Comparison of ENCODE assay signal across 26 mouse cellular contexts in the genomic region with DNA sequence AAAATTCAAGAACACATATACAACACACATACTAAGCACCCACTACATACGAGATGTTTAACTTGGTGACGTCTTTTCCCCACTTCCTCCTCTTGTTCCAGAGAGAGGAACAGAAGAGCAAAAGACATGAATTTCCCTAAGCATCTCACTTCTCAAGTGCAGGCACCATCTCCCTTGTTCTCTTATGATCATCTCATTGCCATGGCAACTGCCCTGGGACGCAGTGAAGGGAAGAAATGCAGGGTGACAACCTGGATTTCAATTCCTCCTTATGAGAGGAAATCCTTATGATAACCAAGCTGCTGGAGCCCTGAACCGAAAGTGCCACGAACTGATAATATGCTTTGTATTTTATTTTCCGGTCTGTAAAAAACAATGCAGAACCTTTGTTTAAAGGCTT. TPM values are rescaled to one million over a fixed set of nuclear protein-coding genes. Genes with fewer than 3 reads are reported as not detected.
DNase-seq lines count a peak whose midpoint lies in the region; ATAC-seq and TF ChIP-seq lines count a peak whose summit lies in the region.
"Had no signal": no experiment of that assay in that cellular context is flagged by ENCODE, and none has a peak within 500 bp of the region (broad histone marks: within the 10 kb centered on the region; RNA-seq: fewer than 3 reads in every experiment).

No protein-coding gene starts in this region.

- peak; percentile 63 for DNase-seq in midbrain, embryonic 14.5 days
- DNase-seq in midbrain, embryonic 10.5 days (ENCODE audit: low spot score): no peak
- DNase-seq in midbrain, embryonic 11.5 days (ENCODE audit: low spot score, missing footprints): no peak
- no peak for DNase-seq in CH12.LX (ENCODE audit: extremely low read depth)
- peak; percentile 53 for DNase-seq in brain, embryonic 14.5 days (ENCODE audit: low read depth)
- DNase-seq in urinary bladder, postnatal 25 days (ENCODE audit: low spot score): no peak
- no peak for DNase-seq in natural killer cell, adult 2 months (ENCODE audit: low spot score in 2 of 2)
- DNase-seq: adrenal gland, adult 8-10 months; adrenal gland, postnatal 14 days; adrenal gland, postnatal 36 days; B cell, adult 2 months; cerebellum, adult 11-12 months; cerebellum, adult 2 months; cerebellum, adult 9-10 months; cerebellum, postnatal 10 days; cerebellum, postnatal 25 days; forebrain, postnatal 0 days had no signal

- H3K4me2 ChIP-seq in midbrain, embryonic 14.5 days (ENCODE audit: low read length): no peak overlapping the region
- peak overlapping the region; percentile 14; the same call in 1 of the 2 replicates for H3K4me2 ChIP-seq in midbrain, embryonic 16.5 days (ENCODE audit: low read length)
- no peak overlapping the region for H3K4me2 ChIP-seq in midbrain, embryonic 11.5 days
- H3K4me2 ChIP-seq in CH12.LX (ENCODE audit: insufficient read depth, low read depth, poor library complexity, severe bottlenecking): peak overlapping the region; percentile 51
- H3K4me2 ChIP-seq: embryonic facial prominence, embryonic 12.5 days; forebrain, embryonic 13.5 days; forebrain, embryonic 15.5 days had no signal

- no peaks in the 10 kb centered on the region for H3K36me3 ChIP-seq in midbrain, embryonic 14.5 days (ENCODE audit: control insufficient read depth, insufficient read depth, low read length)
- H3K36me3 ChIP-seq in midbrain, embryonic 10.5 days: no peaks in the 10 kb centered on the region
- H3K36me3 ChIP-seq in midbrain, embryonic 16.5 days (ENCODE audit: control insufficient read depth, insufficient read depth, low read length): no peaks in the 10 kb centered on the region
- no peaks in the 10 kb centered on the region for H3K36me3 ChIP-seq in midbrain, embryonic 11.5 days (ENCODE audit: control insufficient read depth, insufficient read depth, low read length)
- H3K36me3 ChIP-seq in CH12.LX (replicated peaks in 1 of 2; ENCODE audit: control insufficient read depth in 1 of 2, insufficient read depth in 1 of 2, low read length in 1 of 2): no peaks in the 10 kb centered on the region
- H3K36me3 ChIP-seq: embryonic facial prominence, embryonic 10.5 days; embryonic facial prominence, embryonic 12.5 days; forebrain, embryonic 15.5 days had no signal

- ATAC-seq in midbrain, embryonic 14.5 days (ENCODE audit: low FRiP score, low TSS enrichment): no peak
- 0 out of 2 replicates have a peak, but pooled peaks have one; percentile 48 for ATAC-seq in midbrain, embryonic 16.5 days
- ATAC-seq in midbrain, embryonic 11.5 days (ENCODE audit: low FRiP score): no peak
- ATAC-seq: CD4-positive, CD25-positive, alpha-beta regulatory T cell, adult 4 months; forebrain, embryonic 13.5 days; forebrain, embryonic 15.5 days; forebrain, postnatal 0 days had no signal

- no peaks in the 10 kb centered on the region for H3K4me1 ChIP-seq in midbrain, embryonic 14.5 days (ENCODE audit: control insufficient read depth, insufficient read depth, low read length)
- no peaks in the 10 kb centered on the region; the same call in 1 of the 2 replicates for H3K4me1 ChIP-seq in midbrain, embryonic 10.5 days
- H3K4me1 ChIP-seq in midbrain, embryonic 16.5 days (ENCODE audit: control insufficient read depth, insufficient read depth, low read length): no peaks in the 10 kb centered on the region
- no peaks in the 10 kb centered on the region for H3K4me1 ChIP-seq in midbrain, embryonic 11.5 days (ENCODE audit: control insufficient read depth, insufficient read depth, low read length)
- H3K4me1 ChIP-seq in CH12.LX (ENCODE audit: control insufficient read depth in 1 of 2, insufficient read depth in 2 of 2): no peaks in the 10 kb centered on the region
- H3K4me1 ChIP-seq: embryonic facial prominence, embryonic 10.5 days; embryonic facial prominence, embryonic 12.5 days; forebrain, embryonic 13.5 days; forebrain, embryonic 15.5 days had no signal

- dilution Hi-C loops in CH12.LX (cut with MboI; ENCODE audit: extremely low pct_ligation_motif_present, extremely low pct_unique_long_range_greater_than_20kb, low sequenced_read_pairs): no loop called here

- no peaks in the 10 kb centered on the region for H3K9me3 ChIP-seq in midbrain, embryonic 14.5 days (ENCODE audit: control insufficient read depth, low read length)
- no peaks in the 10 kb centered on the region for H3K9me3 ChIP-seq in midbrain, embryonic 10.5 days (replicated peaks)
- H3K9me3 ChIP-seq in midbrain, embryonic 16.5 days (replicated peaks; ENCODE audit: control insufficient read depth, low read length, poor library complexity, severe bottlenecking): no peaks in the 10 kb centered on the region
- H3K9me3 ChIP-seq in midbrain, embryonic 11.5 days (ENCODE audit: control insufficient read depth, low read length): no peaks in the 10 kb centered on the region
- H3K9me3 ChIP-seq in CH12.LX (replicated peaks; ENCODE audit: low read length): peaks cover 2% of the 10 kb centered on the region
- H3K9me3 ChIP-seq: embryonic facial prominence, embryonic 10.5 days; embryonic facial prominence, embryonic 12.5 days; forebrain, embryonic 13.5 days; forebrain, embryonic 15.5 days had no signal

- in situ Hi-C loops in CH12.LX (cut with MboI; ENCODE audit: low pct_ligation_motif_present, low pct_unique_long_range_greater_than_20kb, low sequenced_read_pairs): no loop called here

- no peak for TF ChIP-seq EP300 in CH12.LX (IDR thresholded peaks at IDR 0.05; ENCODE audit: low read length)

- TF ChIP-seq RAD21 in CH12.LX (IDR thresholded peaks at IDR 0.05; ENCODE audit: low read depth, low read length): no peak

- H3K4me3 ChIP-seq in midbrain, embryonic 14.5 days (replicated peaks; ENCODE audit: low read depth, low read length): no peak overlapping the region
- H3K4me3 ChIP-seq in midbrain, embryonic 10.5 days: no peak overlapping the region
- H3K4me3 ChIP-seq in midbrain, embryonic 16.5 days (ENCODE audit: low read depth, low read length): no peak overlapping the region
- no peak overlapping the region for H3K4me3 ChIP-seq in midbrain, embryonic 11.5 days (ENCODE audit: low read depth, low read length)
- H3K4me3 ChIP-seq in CH12.LX (replicated peaks in 1 of 3; ENCODE audit: low read depth in 2 of 3, low read length in 2 of 3, poor library complexity in 1 of 3): no peak overlapping the region
- H3K4me3 ChIP-seq: embryonic facial prominence, embryonic 10.5 days; embryonic facial prominence, embryonic 12.5 days; forebrain, embryonic 13.5 days; forebrain, embryonic 15.5 days had no signal

- H3K27me3 ChIP-seq in midbrain, embryonic 14.5 days (ENCODE audit: control insufficient read depth, insufficient read depth, low read length): no peaks in the 10 kb centered on the region
- no peaks in the 10 kb centered on the region for H3K27me3 ChIP-seq in midbrain, embryonic 10.5 days (ENCODE audit: low read depth, poor library complexity, severe bottlenecking)
- no peaks in the 10 kb centered on the region for H3K27me3 ChIP-seq in midbrain, embryonic 16.5 days (ENCODE audit: control insufficient read depth, insufficient read depth, low read depth, low read length)
- H3K27me3 ChIP-seq in midbrain, embryonic 11.5 days (ENCODE audit: control insufficient read depth, insufficient read depth, low read length): no peaks in the 10 kb centered on the region
- no peaks in the 10 kb centered on the region for H3K27me3 ChIP-seq in CH12.LX (replicated peaks)
- H3K27me3 ChIP-seq: embryonic facial prominence, embryonic 12.5 days; forebrain, embryonic 13.5 days; forebrain, embryonic 15.5 days had no signal

- H3K27ac ChIP-seq in midbrain, embryonic 14.5 days (replicated peaks; ENCODE audit: low read depth, low read length): 0 out of 2 replicates have a peak overlapping the region, but pooled peaks have one; percentile 49
- no peak overlapping the region for H3K27ac ChIP-seq in midbrain, embryonic 10.5 days (replicated peaks)
- H3K27ac ChIP-seq in midbrain, embryonic 16.5 days (ENCODE audit: low read length): 0 out of 2 replicates have a peak overlapping the region, but pooled peaks have one; percentile 6
- H3K27ac ChIP-seq in midbrain, embryonic 11.5 days (ENCODE audit: low read depth, low read length): no peak overlapping the region
- no peak overlapping the region for H3K27ac ChIP-seq in CH12.LX (ENCODE audit: insufficient read depth, low read depth)
- H3K27ac ChIP-seq: embryonic facial prominence, embryonic 10.5 days; embryonic facial prominence, embryonic 12.5 days; forebrain, embryonic 13.5 days; forebrain, embryonic 15.5 days had no signal

- no peaks in the 10 kb centered on the region for H3K79me2 ChIP-seq in CH12.LX (replicated peaks; ENCODE audit: control insufficient read depth, extremely low read depth, insufficient read depth, poor library complexity, severe bottlenecking)

- no peak for TF ChIP-seq CTCF in CH12.LX (conservative IDR thresholded peaks at IDR 0.05 in 1 of 2, IDR thresholded peaks at IDR 0.05 in 1 of 2; ENCODE audit: low read depth in 2 of 2, low read length in 2 of 2)
- no peak for TF ChIP-seq CTCF in brain, embryonic 14.5 days (IDR thresholded peaks at IDR 0.05; ENCODE audit: borderline replicate concordance, extremely low read depth, insufficient read depth, insufficient read length)

- no peak for TF ChIP-seq POLR2A in CH12.LX (IDR thresholded peaks at IDR 0.05; ENCODE audit: low read depth, low read length)
- no peak for TF ChIP-seq POLR2A in brain, embryonic 14.5 days (IDR thresholded peaks at IDR 0.05; ENCODE audit: borderline replicate concordance, extremely low read depth, insufficient read depth, insufficient read length, poor library complexity, severe bottlenecking)

- H3K9ac ChIP-seq in midbrain, embryonic 14.5 days (replicated peaks; ENCODE audit: low read length): no peak overlapping the region
- H3K9ac ChIP-seq in midbrain, embryonic 16.5 days (ENCODE audit: low read depth, low read length): no peak overlapping the region
- H3K9ac ChIP-seq in midbrain, embryonic 11.5 days (ENCODE audit: low read length): no peak overlapping the region
- no peak overlapping the region for H3K9ac ChIP-seq in CH12.LX (ENCODE audit: insufficient read depth, low read depth)
- H3K9ac ChIP-seq: embryonic facial prominence, embryonic 12.5 days; forebrain, embryonic 13.5 days; forebrain, embryonic 15.5 days; forebrain, postnatal 0 days had no signal

- 73% methylated on average over 6 of the region's 6 CpGs for WGBS in midbrain, embryonic 14.5 days
- WGBS in midbrain, embryonic 10.5 days: 87% methylated on average over 6 of the region's 6 CpGs
- 57% methylated on average over 6 of the region's 6 CpGs for WGBS in midbrain, embryonic 16.5 days
- WGBS in midbrain, embryonic 11.5 days: 87% methylated on average over 6 of the region's 6 CpGs

TF ChIP-seq in CH12.LX, 34 proteins besides CTCF, POLR2A, EP300 and RAD21 (continues in another document):
- no peak for TF ChIP-seq HCFC1 (IDR thresholded peaks at IDR 0.05; ENCODE audit: low read depth, low read length)

RNA-seq across cellular contexts. Expression of a gene that starts 33.3 kb away (rescaled TPM):
- polyA plus RNA-seq in midbrain, embryonic 14.5 days (2014; fragmentation: Nextera tagmentation; extraction: Ambion mirVana): 0.23 and 0.36 TPM in 2 replicates
- polyA plus RNA-seq in midbrain, embryonic 10.5 days (2016; fragmentation: Nextera tagmentation; extraction: Ambion mirVana): not detected in 2 replicates
- 1.2 and 1.3 TPM in 2 replicates for polyA plus RNA-seq in midbrain, embryonic 16.5 days (2015; fragmentation: Nextera tagmentation; extraction: Ambion mirVana)
- polyA plus RNA-seq in midbrain, embryonic 11.5 days (2014; fragmentation: Nextera tagmentation; extraction: Ambion mirVana): not detected in 2 replicates
- total RNA-seq in CH12.LX (2012; rRNA removed) (not detected in 2 replicates), CH12.LX (2014; rRNA removed) (not detected in 2 replicates)
- polyA plus RNA-seq in CH12.LX (2012; ENCODE audit: insufficient read length, low read depth): not detected in 2 replicates
- 0.19 and 0.33 TPM in 2 replicates for polyA plus RNA-seq in brain, embryonic 14.5 days (2012; rRNA removed)
- total RNA-seq: ES-E14, MEL had no signal
- polyA plus RNA-seq: CD4-positive, CD25-positive, alpha-beta regulatory T cell, adult 4 months; cerebellum, adult 2 months; forebrain, embryonic 11.5 days; forebrain, embryonic 13.5 days had no signal

Comparison
In these comparisons a context has a peak if more than half of its experiments do, and no peak if none do; other contexts are left out.
1. DNase-seq: peak in midbrain, embryonic 14.5 days (single experiment) and brain, embryonic 14.5 days (single experiment); none in midbrain, embryonic 10.5 days (single experiment), midbrain, embryonic 11.5 days (single experiment), CH12.LX (single experiment), urinary bladder, postnatal 25 days (single experiment) and natural killer cell, adult 2 months (0 of 2).
2. H3K27ac ChIP-seq: peak in midbrain, embryonic 14.5 days (single experiment) and midbrain, embryonic 16.5 days (single experiment); none in midbrain, embryonic 10.5 days (single experiment), midbrain, embryonic 11.5 days (single experiment) and CH12.LX (single experiment).
3. H3K4me2 ChIP-seq: peak in midbrain, embryonic 16.5 days (single experiment) and CH12.LX (single experiment); none in midbrain, embryonic 14.5 days (single experiment) and midbrain, embryonic 11.5 days (single experiment).